Mouse (Mus musculus) liver, adult 2 months (tissue): ENCODE measurements around the gene Slc2a12.

Experiments
- CTCF ChIP-seq: fragments of 200-500 bp; IDR thresholded peaks from 2 replicates; pipeline ENCODE4 v1.5.1; 2011; ENCODE audit warnings: low read depth, low read length, control low read depth
- POLR2A ChIP-seq: fragments of 200-500 bp; IDR thresholded peaks from 2 replicates; pipeline ENCODE4 v1.6.1; 2011; ENCODE audit warnings: low read length, control low read depth; ENCODE audit not compliant: insufficient read depth; ENCODE audit errors: extremely low read depth

DNA sequence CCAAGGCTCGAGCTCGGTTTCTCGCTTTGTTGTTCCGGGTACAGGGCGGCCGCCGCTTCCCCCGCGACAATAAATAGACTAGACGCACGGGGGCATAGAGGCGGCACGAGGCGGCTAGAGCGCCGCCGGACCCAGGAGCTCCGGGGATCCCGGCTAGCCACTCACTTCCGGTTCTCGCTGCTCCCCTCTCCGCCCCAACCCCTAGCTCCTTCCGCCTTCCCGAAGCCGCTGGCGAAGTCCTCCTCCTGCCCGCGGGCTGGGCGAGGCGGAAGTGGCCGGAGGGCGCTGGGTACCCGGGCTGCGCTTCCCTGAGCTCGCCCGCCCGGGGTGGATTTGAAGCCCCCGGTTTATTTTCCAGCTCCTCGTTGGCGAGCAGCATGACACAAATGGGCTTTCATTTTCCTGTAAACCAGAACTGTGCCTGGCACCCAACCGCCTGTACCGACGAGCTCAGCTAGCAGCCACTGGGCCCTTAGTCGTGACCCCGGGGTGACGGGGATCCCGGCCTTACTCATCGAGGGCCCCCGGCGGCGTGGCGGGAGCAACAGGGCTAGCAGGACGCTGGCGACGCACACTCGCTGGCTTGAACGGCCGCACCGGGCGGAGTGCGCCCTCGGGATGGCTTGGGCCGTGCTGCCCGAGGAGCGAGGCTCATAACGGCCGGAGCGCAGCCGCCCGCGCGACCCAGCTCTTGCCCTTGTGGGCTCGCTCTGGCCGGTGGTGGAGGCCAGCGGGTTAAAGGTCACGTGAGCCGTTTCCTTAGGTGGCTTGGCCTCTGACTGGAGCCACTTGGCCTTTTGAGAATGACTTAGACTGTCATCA lies 86.7 kb downstream of the Slc2a12 start, which contains the start of gene Tbpl1:
- TF ChIP-seq CTCF (no peak), POLR2A (peak; percentile 82)
